Mouse (Mus musculus): ENCODE measurements around the gene Chil1. TPM values are rescaled to one million over a fixed set of nuclear protein-coding genes. Genes with fewer than 3 reads are reported as not detected.

Chil1 gene
- polyA plus RNA-seq (2012; fragmentation: generic; extraction: Trizol), result under 1 TPM in 1 of 2 experiments, not detected in 1; 0.17 TPM

GRCm38 (mm10) chr1:134182025-134182424 lies at the start of gene Chil1:
Gene Chil1, plus strand, starts transcription at chr1:134182176.

GRCm38 (mm10) chr1:134193126-134193525 lies 11.2 kb downstream of the Chil1 start, which contains the start of gene Mybph:
Gene Mybph, plus strand, starts transcription at chr1:134193448.

GRCm38 (mm10) chr1:134235391-134235921 lies 53.5 kb downstream of the Chil1 start, which contains the start of gene Adora1:
Gene Adora1, minus strand, starts transcription at chr1:134235431.

Other genes with a start within 250 kb of the Chil1 start
- 1 to 10 TPM in 1 of 2 experiments, under 1 TPM in 1; 0.01 to 4.6 TPM for gene Fmod, start 144.9 kb upstream of the Chil1 start, polyA plus RNA-seq (2012; fragmentation: generic; extraction: Trizol)
- gene Btg2, start 103.1 kb upstream of the Chil1 start, polyA plus RNA-seq (2012; fragmentation: generic; extraction: Trizol), result 1 to 10 TPM; 1.7 to 8.5 TPM
- under 1 TPM in 1 of 2 experiments, not detected in 1; 0.01 TPM for gene Chit1, start 70.9 kb upstream of the Chil1 start, polyA plus RNA-seq (2012; fragmentation: generic; extraction: Trizol)
- gene Mybph, start 11.3 kb downstream of the Chil1 start, polyA plus RNA-seq (2012; fragmentation: generic; extraction: Trizol), result not detected
- gene Adora1, start 53.3 kb downstream of the Chil1 start, polyA plus RNA-seq (2012; fragmentation: generic; extraction: Trizol), result not detected
- gene Myog, start 107.8 kb downstream of the Chil1 start, polyA plus RNA-seq (2012; fragmentation: generic; extraction: Trizol), result under 1 TPM in 1 of 2 experiments, not detected in 1; 0.02 TPM
- gene Ppfia4, start 150.8 kb downstream of the Chil1 start, polyA plus RNA-seq (2012; fragmentation: generic; extraction: Trizol), result under 1 TPM; 0.05 to 0.24 TPM
- gene Tmem183a, start 179.8 kb downstream of the Chil1 start, polyA plus RNA-seq (2012; fragmentation: generic; extraction: Trizol), result 10 to 100 TPM; 24.2 to 27.5 TPM
- gene 4933406M09Rik, start 203.8 kb downstream of the Chil1 start, polyA plus RNA-seq (2012; fragmentation: generic; extraction: Trizol), result not detected
- 10 to 100 TPM; 20.5 to 34.7 TPM for gene Cyb5r1, start 223.4 kb downstream of the Chil1 start, polyA plus RNA-seq (2012; fragmentation: generic; extraction: Trizol)
- gene Adipor1, start 233.2 kb downstream of the Chil1 start, polyA plus RNA-seq (2012; fragmentation: generic; extraction: Trizol), result 10 to 100 TPM; 29.5 to 56.9 TPM

Measured in C3H10T1/2 (cell line).